Mouse (Mus musculus) midbrain, postnatal 0 days (tissue): ENCODE data around the gene Gja1. TPM values are rescaled to one million over a fixed set of nuclear protein-coding genes. Genes with fewer than 3 reads are reported as not detected.

Experiments used
- ATAC-seq: fragments of 200-750 bp; cut with Nextera tagmentation; 2 replicates; pipeline ENCODE4 v1.8.0; 2017; ENCODE audit warnings: moderate number of reproducible peaks, mild to moderate bottlenecking, moderate TSS enrichment, moderate library complexity; ENCODE audit not compliant: low FRiP score
- DNase-seq: peaks from one replicate; pipeline ENCODE4 v3.0.0-alpha.2; 2015; ENCODE audit warnings: low spot score
- H3K27ac ChIP-seq: fragments of 300-500 bp; sonication (generic); 2 replicates; pipeline ENCODE4 v1.5.1; 2014; ENCODE audit warnings: low read depth, mild to moderate bottlenecking, low read length, mixed read lengths
- H3K27me3 ChIP-seq: fragments of 300-500 bp; sonication (generic); 2 replicates; pipeline ENCODE4 v1.6.1; 2014; ENCODE audit warnings: low read length, control low read depth, mixed read lengths; ENCODE audit not compliant: insufficient read depth
- H3K36me3 ChIP-seq: fragments of 300-500 bp; sonication (generic); 2 replicates; pipeline ENCODE4 v1.6.1; 2014; ENCODE audit warnings: low read length, control low read depth, mixed read lengths; ENCODE audit not compliant: insufficient read depth
- H3K4me1 ChIP-seq: fragments of 300-500 bp; sonication (generic); 2 replicates; pipeline ENCODE4 v1.6.1; 2014; ENCODE audit warnings: mild to moderate bottlenecking, control low read depth, antibody characterized with exemption, low read length, mixed read lengths; ENCODE audit not compliant: insufficient read depth
- H3K4me2 ChIP-seq: fragments of 300-500 bp; sonication (generic); 2 replicates; pipeline ENCODE4 v1.6.1; 2014; ENCODE audit warnings: low read depth, mild to moderate bottlenecking, low read length, mixed read lengths; ENCODE audit not compliant: poor library complexity, severe bottlenecking
- H3K4me3 ChIP-seq: fragments of 300-500 bp; sonication (generic); 2 replicates; pipeline ENCODE4 v1.5.1; 2014; ENCODE audit warnings: low read depth, mild to moderate bottlenecking, low read length, moderate library complexity
- H3K9ac ChIP-seq: fragments of 300-500 bp; sonication (generic); replicated peaks from 2 replicates; pipeline ENCODE4 v1.6.1; 2014; ENCODE audit warnings: mild to moderate bottlenecking, low read length, moderate library complexity, mixed read lengths; ENCODE audit not compliant: poor library complexity, severe bottlenecking
- H3K9me3 ChIP-seq: fragments of 300-500 bp; sonication (generic); 2 replicates; pipeline ENCODE4 v1.6.1; 2016; ENCODE audit warnings: low read length, control low read depth
- CTCF ChIP-seq: IDR thresholded peaks from 2 replicates; pipeline ENCODE4 v1.5.1; 2016; ENCODE audit warnings: antibody characterized with exemption, mild to moderate bottlenecking
- WGBS: fragments of 180-500 bp; shearing (Covaris S2); extraction: QIAGEN DNeasy Blood & Tissue Kit; methylation state at CpG from one replicate; pipeline ENCODE4 v1.1.7; 2014; 5-methylcytosine and 5-hydroxymethylcytosine counted together
- polyA plus RNA-seq: library from polyadenylated mRNA; unstranded; fragments of >200 nt; fragmentation: Nextera tagmentation; extraction: Ambion mirVana; gene quantifications from 2 replicates; pipeline ENCODE4 v1.2.1, GENCODE M21; 2015
- total RNA-seq: library from RNA; depleted of rRNA; stranded (reverse); fragments of >200 nt; gene quantifications from 2 replicates; pipeline ENCODE4 v1.2.3, GENCODE M21; 2014; rRNA removed

Gene Gja1
- 66.4 and 71.0 TPM in 2 replicates for total RNA-seq
- polyA plus RNA-seq, result 146 and 157 TPM in 2 replicates

GRCm38 (mm10) chr10:56377097-56377965, at the start of gene Gja1:
TSS of gene Gja1 (plus strand) at chr10:56377330.
- no peaks in the 10 kb centered on the region for H3K9me3 ChIP-seq
- ATAC-seq (no peak), DNase-seq (peak; percentile 45)
- H3K27ac ChIP-seq, result peak within 1 kb of the TSS; percentile 55
- peak within 1 kb of the TSS; percentile 94 for H3K4me2 ChIP-seq
- no peaks in the 10 kb centered on the region for H3K36me3 ChIP-seq
- peak within 1 kb of the TSS; percentile 69 for H3K9ac ChIP-seq
- peak within 1 kb of the TSS; percentile 50 for H3K4me3 ChIP-seq
- H3K27me3 ChIP-seq, result peaks cover 13% of the 10 kb centered on the region; the same call in 1 of the 2 replicates
- TF ChIP-seq CTCF, result no peak
- WGBS, result under 1% methylated on average over 23 of the region's 23 CpGs
- no peaks in the 10 kb centered on the region for H3K4me1 ChIP-seq

DNA sequence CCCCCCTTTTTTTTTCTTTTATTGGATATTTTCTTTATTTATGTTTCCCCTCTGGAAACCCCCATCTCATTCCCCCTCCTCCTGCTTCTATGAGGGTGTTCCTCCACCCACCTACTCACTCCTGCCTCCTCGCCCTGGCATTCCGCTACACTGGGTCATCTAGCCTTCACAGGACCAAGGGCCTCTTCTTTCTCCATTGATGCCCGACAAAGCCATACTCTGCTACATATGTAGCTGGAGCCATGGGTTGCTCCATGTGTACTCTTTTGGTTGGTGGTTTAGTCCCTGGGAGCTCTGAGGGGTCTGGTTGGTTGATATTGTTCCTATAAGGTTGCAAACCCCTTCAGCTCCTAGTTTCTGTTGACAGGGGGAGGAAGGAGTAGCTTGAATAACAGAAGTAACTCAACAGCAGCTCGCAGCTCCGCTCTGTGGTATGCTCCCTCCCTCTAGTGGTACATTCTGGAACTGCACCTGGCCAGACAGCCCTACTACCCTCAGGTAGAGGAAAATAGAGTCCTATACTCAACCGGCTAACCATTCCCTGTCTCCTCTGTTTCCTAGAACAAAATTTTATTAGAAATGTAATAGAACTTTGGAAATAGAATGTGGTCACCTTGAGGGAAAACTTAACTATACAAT, 38.2 kb upstream of the Gja1 start:
- no peak overlapping the region for H3K9ac ChIP-seq
- H3K27ac ChIP-seq, result no peak overlapping the region
- H3K4me1 ChIP-seq, result no peaks in the 10 kb centered on the region
- peak; percentile 85 for TF ChIP-seq CTCF
- H3K4me3 ChIP-seq, result no peak overlapping the region
- H3K9me3 ChIP-seq, result no peaks in the 10 kb centered on the region
- peak; percentile 77 for DNase-seq
- H3K36me3 ChIP-seq, result no peaks in the 10 kb centered on the region
- H3K27me3 ChIP-seq, result no peaks in the 10 kb centered on the region
- WGBS, result 53% methylated on average over 6 of the region's 6 CpGs
- no peak overlapping the region for H3K4me2 ChIP-seq
- peak; percentile 70; the same call in 1 of the 2 replicates for ATAC-seq

- H3K9me3 ChIP-seq, result no peaks in the 10 kb centered on the region
- H3K27ac ChIP-seq, result no peak overlapping the region
- no peaks in the 10 kb centered on the region for H3K27me3 ChIP-seq
- H3K9ac ChIP-seq, result no peak overlapping the region
- no peak for ATAC-seq
- no peak for DNase-seq
- H3K4me3 ChIP-seq, result no peak overlapping the region
- H3K4me1 ChIP-seq, result no peaks in the 10 kb centered on the region
- no peak for TF ChIP-seq CTCF
- no peaks in the 10 kb centered on the region for H3K36me3 ChIP-seq
- WGBS, result 66% methylated on average over 4 of the region's 4 CpGs
- no peak overlapping the region for H3K4me2 ChIP-seq
Observed at GRCm38 (mm10) chr10:56360472-56360871, 16.7 kb upstream of the Gja1 start.

- no peak overlapping the region for H3K4me2 ChIP-seq
Observed at GRCm38 (mm10) chr10:56369073-56369472, 8.1 kb upstream of the Gja1 start.

GRCm38 (mm10) chr10:56373021-56373720, 4.0 kb upstream of the Gja1 start:
- Histone ChIP-seq H3K36me3 (no peaks in the 10 kb centered on the region), H3K9me3 (no peaks in the 10 kb centered on the region), H3K9ac (no peak overlapping the region), H3K27me3 (peaks cover 13% of the 10 kb centered on the region; the same call in 1 of the 2 replicates), H3K27ac (no peak overlapping the region), H3K4me2 (peak overlapping the region; percentile 2; the same call in 1 of the 2 replicates), H3K4me1 (no peaks in the 10 kb centered on the region), H3K4me3 (no peak overlapping the region)
- ATAC-seq (0 out of 2 replicates have a peak, but pooled peaks have one; percentile 70), DNase-seq (peak; percentile 80)
- peak; percentile 87 for TF ChIP-seq CTCF
- WGBS, result 26% methylated on average over 8 of the region's 8 CpGs

More at GRCm38 (mm10) chr10:56369073-56369472, 8.1 kb upstream of the Gja1 start:
- TF ChIP-seq CTCF, result peak; percentile 80
- WGBS, result 23% methylated on average over 7 of the region's 7 CpGs
- peak; percentile 68 for DNase-seq
- no peak overlapping the region for H3K27ac ChIP-seq
- H3K27me3 ChIP-seq, result no peaks in the 10 kb centered on the region
- no peaks in the 10 kb centered on the region for H3K36me3 ChIP-seq
- no peaks in the 10 kb centered on the region for H3K9me3 ChIP-seq
- H3K4me1 ChIP-seq, result no peaks in the 10 kb centered on the region
- H3K4me3 ChIP-seq, result no peak overlapping the region
- no peak overlapping the region for H3K9ac ChIP-seq
- ATAC-seq, result peak; percentile 34; the same call in 1 of the 2 replicates
